Mouse (Mus musculus) intestine, embryonic 15.5 days (tissue): Measurements from ENCODE around the gene Gm48551. TPM values are rescaled to one million over a fixed set of nuclear protein-coding genes. Genes with fewer than 3 reads are reported as not detected.

Experiments
- ATAC-seq: fragments of 200-750 bp; cut with Nextera tagmentation; 2 replicates; pipeline ENCODE4 v1.8.0; 2017; ENCODE audit warnings: moderate TSS enrichment, moderate library complexity
- H3K27ac ChIP-seq: fragments of 300-500 bp; sonication (generic); 2 replicates; pipeline ENCODE4 v1.5.1; 2015; ENCODE audit warnings: mild to moderate bottlenecking, inconsistent platforms
- H3K27me3 ChIP-seq: fragments of 300-500 bp; sonication (generic); replicated peaks from 2 replicates; pipeline ENCODE4 v1.6.1; 2015; ENCODE audit warnings: inconsistent platforms
- H3K36me3 ChIP-seq: fragments of 300-500 bp; sonication (generic); 2 replicates; pipeline ENCODE4 v1.6.1; 2015; ENCODE audit warnings: inconsistent platforms
- H3K4me1 ChIP-seq: fragments of 300-500 bp; sonication (generic); replicated peaks from 2 replicates; pipeline ENCODE4 v1.6.1; 2015; ENCODE audit warnings: inconsistent platforms
- H3K4me2 ChIP-seq: fragments of 300-500 bp; sonication (generic); replicated peaks from 2 replicates; pipeline ENCODE4 v1.6.1; 2015; ENCODE audit warnings: mild to moderate bottlenecking, inconsistent platforms
- H3K4me3 ChIP-seq: fragments of 300-500 bp; sonication (generic); replicated peaks from 2 replicates; pipeline ENCODE4 v1.5.1; 2015; ENCODE audit warnings: inconsistent platforms
- H3K9ac ChIP-seq: fragments of 300-500 bp; sonication (generic); 2 replicates; pipeline ENCODE4 v1.6.1; 2015; ENCODE audit warnings: inconsistent platforms
- H3K9me3 ChIP-seq: fragments of 300-500 bp; sonication (generic); 2 replicates; pipeline ENCODE4 v1.6.1; 2016; ENCODE audit warnings: inconsistent platforms
- WGBS: fragments of 180-500 bp; shearing (Covaris S2); methylation state at CpG from one replicate; pipeline ENCODE4 v1.1.7; 2015; 5-methylcytosine and 5-hydroxymethylcytosine counted together
- polyA plus RNA-seq: library from polyadenylated mRNA; unstranded; fragments of >200 nt; fragmentation: Nextera tagmentation; extraction: Ambion mirVana; gene quantifications from 2 replicates; pipeline ENCODE4 v1.2.1, GENCODE M21; 2015

The Gm48551 gene
- polyA plus RNA-seq, 1 experiment from 2014 or later, result 2.8 TPM

GRCm38 (mm10) chr10:81410981-81411380 is 26.7 kb downstream of the Gm48551 start:
- peaks cover 3% of the 10 kb centered on the region; the same call in 1 of the 2 replicates for H3K36me3 ChIP-seq
- peak overlapping the region; percentile 91 for H3K27ac ChIP-seq
- H3K27me3 ChIP-seq, result no peaks in the 10 kb centered on the region
- ATAC-seq, result no peak
- 0 out of 2 replicates have a peak overlapping the region, but pooled peaks have one; percentile 0 for H3K4me2 ChIP-seq
- no peak overlapping the region for H3K4me3 ChIP-seq
- H3K9me3 ChIP-seq, result no peaks in the 10 kb centered on the region
- 69% methylated on average over 9 of the region's 9 CpGs for WGBS
- peaks cover 96% of the 10 kb centered on the region for H3K4me1 ChIP-seq
- H3K9ac ChIP-seq, result no peak overlapping the region

GRCm38 (mm10) chr10:81411471-81412400 is 27.5 kb downstream of the Gm48551 start:
- H3K4me3 ChIP-seq, result no peak overlapping the region
- H3K4me1 ChIP-seq, result peaks cover 96% of the 10 kb centered on the region
- ATAC-seq, result no peak
- peak overlapping the region; percentile 23 for H3K9ac ChIP-seq
- H3K27ac ChIP-seq, result peak overlapping the region; percentile 91
- H3K27me3 ChIP-seq, result no peaks in the 10 kb centered on the region
- H3K9me3 ChIP-seq, result no peaks in the 10 kb centered on the region
- H3K4me2 ChIP-seq, result 0 out of 2 replicates have a peak overlapping the region, but pooled peaks have one; percentile 7
- H3K36me3 ChIP-seq, result no peaks in the 10 kb centered on the region
- WGBS, result 47% methylated on average over 18 of the region's 18 CpGs

- H3K4me1 ChIP-seq, result peaks cover 96% of the 10 kb centered on the region
- H3K27me3 ChIP-seq, result no peaks in the 10 kb centered on the region
- 68% methylated on average over 16 of the region's 16 CpGs for WGBS
- no peak overlapping the region for H3K4me2 ChIP-seq
- H3K9me3 ChIP-seq, result no peaks in the 10 kb centered on the region
- no peak for ATAC-seq
- no peak overlapping the region for H3K4me3 ChIP-seq
- H3K36me3 ChIP-seq, result no peaks in the 10 kb centered on the region
- peak overlapping the region; percentile 91 for H3K27ac ChIP-seq
- no peak overlapping the region for H3K9ac ChIP-seq
Measured at GRCm38 (mm10) chr10:81412586-81413309, 28.5 kb downstream of the Gm48551 start.

- 0 out of 2 replicates have a peak overlapping the region, but pooled peaks have one; percentile 40 for H3K27ac ChIP-seq
- H3K9me3 ChIP-seq, result no peaks in the 10 kb centered on the region
- 0 out of 2 replicates have a peak overlapping the region, but pooled peaks have one; percentile 3 for H3K9ac ChIP-seq
- H3K4me2 ChIP-seq, result peak overlapping the region; percentile 49
- H3K27me3 ChIP-seq, result no peaks in the 10 kb centered on the region
- H3K4me1 ChIP-seq, result peaks cover 94% of the 10 kb centered on the region
- WGBS, result 29% methylated on average over 26 of the region's 26 CpGs
- peak; percentile 26; the same call in 1 of the 2 replicates for ATAC-seq
- H3K4me3 ChIP-seq, result no peak overlapping the region
- H3K36me3 ChIP-seq, result no peaks in the 10 kb centered on the region
Measured at GRCm38 (mm10) chr10:81413310-81414261, 29.3 kb downstream of the Gm48551 start.

- Histone ChIP-seq H3K4me3 (no peak overlapping the region), H3K9ac (no peak overlapping the region), H3K4me2 (no peak overlapping the region), H3K36me3 (no peaks in the 10 kb centered on the region), H3K27me3 (no peaks in the 10 kb centered on the region), H3K4me1 (peaks cover 88% of the 10 kb centered on the region), H3K9me3 (no peaks in the 10 kb centered on the region), H3K27ac (0 out of 2 replicates have a peak overlapping the region, but pooled peaks have one; percentile 40)
- ATAC-seq, result peak; percentile 2; the same call in 1 of the 2 replicates
Measured at GRCm38 (mm10) chr10:81414682-81415081, 30.4 kb downstream of the Gm48551 start.

GRCm38 (mm10) chr10:81415146-81415545 is 30.9 kb downstream of the Gm48551 start:
- ATAC-seq, result no peak
- peaks cover 83% of the 10 kb centered on the region for H3K4me1 ChIP-seq
- no peaks in the 10 kb centered on the region for H3K36me3 ChIP-seq

GRCm38 (mm10) chr10:81415549-81416310 is 31.5 kb downstream of the Gm48551 start:
- Histone ChIP-seq H3K9me3 (no peaks in the 10 kb centered on the region), H3K27ac (no peak overlapping the region), H3K4me1 (peaks cover 78% of the 10 kb centered on the region), H3K27me3 (no peaks in the 10 kb centered on the region), H3K4me2 (no peak overlapping the region), H3K36me3 (no peaks in the 10 kb centered on the region), H3K9ac (no peak overlapping the region), H3K4me3 (no peak overlapping the region)
- ATAC-seq, result no peak
- WGBS, result 75% methylated on average over 17 of the region's 17 CpGs

More at GRCm38 (mm10) chr10:81415146-81415545, 30.9 kb downstream of the Gm48551 start:
- Histone ChIP-seq H3K4me3 (no peak overlapping the region), H3K27me3 (no peaks in the 10 kb centered on the region), H3K9ac (no peak overlapping the region), H3K27ac (no peak overlapping the region), H3K4me2 (no peak overlapping the region), H3K9me3 (no peaks in the 10 kb centered on the region)
- WGBS, result 85% methylated on average over 5 of the region's 5 CpGs

GRCm38 (mm10) chr10:81416581-81417226 is 32.4 kb downstream of the Gm48551 start:
- Histone ChIP-seq H3K4me2 (peak overlapping the region; percentile 76), H3K27ac (peak overlapping the region; percentile 78), H3K4me3 (peak overlapping the region; percentile 33), H3K36me3 (no peaks in the 10 kb centered on the region), H3K27me3 (no peaks in the 10 kb centered on the region), H3K9me3 (no peaks in the 10 kb centered on the region), H3K4me1 (peaks cover 68% of the 10 kb centered on the region), H3K9ac (peak overlapping the region; percentile 47; the same call in 1 of the 2 replicates)
- peak; percentile 62 for ATAC-seq
- 2% methylated on average over 26 of the region's 26 CpGs for WGBS

- no peaks in the 10 kb centered on the region for H3K27me3 ChIP-seq
- H3K9me3 ChIP-seq, result no peaks in the 10 kb centered on the region
- 0 out of 2 replicates have a peak overlapping the region, but pooled peaks have one; percentile 47 for H3K9ac ChIP-seq
- ATAC-seq, result no peak; the same call in 1 of the 2 replicates
- H3K4me2 ChIP-seq, result peak overlapping the region; percentile 76
- H3K27ac ChIP-seq, result peak overlapping the region; percentile 78
- H3K4me3 ChIP-seq, result peak overlapping the region; percentile 33
- peaks cover 60% of the 10 kb centered on the region for H3K4me1 ChIP-seq
- H3K36me3 ChIP-seq, result no peaks in the 10 kb centered on the region
- 54% methylated on average over 12 of the region's 12 CpGs for WGBS
Measured at GRCm38 (mm10) chr10:81417227-81418215, 33.3 kb downstream of the Gm48551 start.
